Mouse (Mus musculus): Measurements from ENCODE around the gene Galnt2. TPM values are rescaled to one million over a fixed set of nuclear protein-coding genes. Genes with fewer than 3 reads are reported as not detected.

Galnt2 gene
- polyA plus RNA-seq, 1 experiment from 2014 or later = 38.6 TPM

- Histone ChIP-seq H3K4me1 (peaks cover 53% of the 10 kb centered on the region), H3K4me3 (no peak overlapping the region), H3K27ac (no peak overlapping the region; the same call in 1 of the 2 replicates), H3K4me2 (no peak overlapping the region), H3K36me3 (ENCODE audit: poor library complexity, severe bottlenecking) (peaks cover 15% of the 10 kb centered on the region), H3K9me3 (replicated peaks) (0 out of 2 replicates have a peak, but pooled peaks cover 6% of the 10 kb centered on the region), H3K9ac (no peak overlapping the region), H3K27me3 (no peaks in the 10 kb centered on the region)
- ATAC-seq = no peak
- WGBS = 86% methylated on average over 6 of the region's 6 CpGs
Observed at GRCm38 (mm10) chr8:124239350-124239749, 8.2 kb downstream of the Galnt2 start.

GRCm38 (mm10) chr8:124240932-124241331, 9.7 kb downstream of the Galnt2 start:
- H3K9me3 ChIP-seq (replicated peaks) = 0 out of 2 replicates have a peak, but pooled peaks cover 6% of the 10 kb centered on the region
- no peak overlapping the region for H3K4me2 ChIP-seq
- no peak for ATAC-seq
- H3K27ac ChIP-seq = peak overlapping the region; percentile 21; the same call in 1 of the 2 replicates
- peak overlapping the region; percentile 3; the same call in 1 of the 2 replicates for H3K9ac ChIP-seq
- 84% methylated on average over 8 of the region's 8 CpGs for WGBS
- peaks cover 41% of the 10 kb centered on the region for H3K4me1 ChIP-seq
- no peak overlapping the region for H3K4me3 ChIP-seq
- H3K27me3 ChIP-seq = no peaks in the 10 kb centered on the region
- H3K36me3 ChIP-seq (ENCODE audit: poor library complexity, severe bottlenecking) = peaks cover 25% of the 10 kb centered on the region

- no peak for ATAC-seq
- H3K27ac ChIP-seq = no peak overlapping the region
Observed at GRCm38 (mm10) chr8:124242208-124242607, 11.0 kb downstream of the Galnt2 start.

GRCm38 (mm10) chr8:124242913-124243312, 11.7 kb downstream of the Galnt2 start:
- Histone ChIP-seq H3K27ac (no peak overlapping the region), H3K4me1 (peaks cover 49% of the 10 kb centered on the region), H3K27me3 (no peaks in the 10 kb centered on the region), H3K4me3 (no peak overlapping the region), H3K9me3 (replicated peaks) (0 out of 2 replicates have a peak, but pooled peaks cover 6% of the 10 kb centered on the region), H3K9ac (no peak overlapping the region), H3K4me2 (no peak overlapping the region), H3K36me3 (ENCODE audit: poor library complexity, severe bottlenecking) (peaks cover 32% of the 10 kb centered on the region)
- ATAC-seq = no peak
- 97% methylated on average over 5 of the region's 5 CpGs for WGBS

More at GRCm38 (mm10) chr8:124242208-124242607, 11.0 kb downstream of the Galnt2 start:
- Histone ChIP-seq H3K36me3 (ENCODE audit: poor library complexity, severe bottlenecking) (peaks cover 28% of the 10 kb centered on the region), H3K4me1 (peaks cover 45% of the 10 kb centered on the region), H3K4me3 (no peak overlapping the region), H3K9me3 (replicated peaks) (0 out of 2 replicates have a peak, but pooled peaks cover 6% of the 10 kb centered on the region), H3K27me3 (no peaks in the 10 kb centered on the region), H3K4me2 (no peak overlapping the region), H3K9ac (no peak overlapping the region)
- 83% methylated on average over 6 of the region's 6 CpGs for WGBS

GRCm38 (mm10) chr8:124247581-124247980, 16.4 kb downstream of the Galnt2 start:
- Histone ChIP-seq H3K9me3 (replicated peaks) (0 out of 2 replicates have a peak, but pooled peaks cover 6% of the 10 kb centered on the region), H3K9ac (no peak overlapping the region), H3K27me3 (no peaks in the 10 kb centered on the region), H3K27ac (0 out of 2 replicates have a peak overlapping the region, but pooled peaks have one; percentile 20), H3K4me2 (no peak overlapping the region), H3K4me1 (peaks cover 30% of the 10 kb centered on the region), H3K36me3 (ENCODE audit: poor library complexity, severe bottlenecking) (peaks cover 35% of the 10 kb centered on the region), H3K4me3 (no peak overlapping the region)
- 84% methylated on average over 6 of the region's 6 CpGs for WGBS
- no peak for ATAC-seq

- Histone ChIP-seq H3K36me3 (ENCODE audit: poor library complexity, severe bottlenecking) (peaks cover 27% of the 10 kb centered on the region; the same call in 1 of the 2 replicates), H3K27ac (no peak overlapping the region), H3K9ac (no peak overlapping the region), H3K4me2 (no peak overlapping the region), H3K4me1 (peaks cover 36% of the 10 kb centered on the region), H3K9me3 (replicated peaks) (0 out of 2 replicates have a peak, but pooled peaks cover 3% of the 10 kb centered on the region), H3K27me3 (no peaks in the 10 kb centered on the region), H3K4me3 (no peak overlapping the region)
- no peak for ATAC-seq
- 95% methylated on average over 6 of the region's 6 CpGs for WGBS
Observed at GRCm38 (mm10) chr8:124248688-124249087, 17.5 kb downstream of the Galnt2 start.

- no peak for ATAC-seq
- Histone ChIP-seq H3K9me3 (replicated peaks) (no peaks in the 10 kb centered on the region), H3K4me3 (no peak overlapping the region), H3K27ac (peak overlapping the region; percentile 54; the same call in 1 of the 2 replicates), H3K4me2 (no peak overlapping the region), H3K36me3 (ENCODE audit: poor library complexity, severe bottlenecking) (peaks cover 12% of the 10 kb centered on the region; the same call in 1 of the 2 replicates), H3K9ac (no peak overlapping the region), H3K4me1 (peaks cover 37% of the 10 kb centered on the region), H3K27me3 (no peaks in the 10 kb centered on the region)
- WGBS = 46% methylated on average over 3 of the region's 3 CpGs
Observed at GRCm38 (mm10) chr8:124250255-124250654, 19.1 kb downstream of the Galnt2 start.

GRCm38 (mm10) chr8:124250785-124251184, 19.6 kb downstream of the Galnt2 start:
- H3K4me2 ChIP-seq = no peak overlapping the region
- no peak overlapping the region for H3K9ac ChIP-seq
- H3K27me3 ChIP-seq = no peaks in the 10 kb centered on the region
- 39% methylated on average over 4 of the region's 4 CpGs for WGBS
- H3K4me3 ChIP-seq = no peak overlapping the region
- 0 out of 2 replicates have a peak, but pooled peaks cover 10% of the 10 kb centered on the region for H3K36me3 ChIP-seq (ENCODE audit: poor library complexity, severe bottlenecking)
- peak overlapping the region; percentile 54; the same call in 1 of the 2 replicates for H3K27ac ChIP-seq
- no peaks in the 10 kb centered on the region for H3K9me3 ChIP-seq (replicated peaks)
- no peak for ATAC-seq
- H3K4me1 ChIP-seq = peaks cover 41% of the 10 kb centered on the region

GRCm38 (mm10) chr8:124252533-124252950, 21.4 kb downstream of the Galnt2 start:
- H3K4me3 ChIP-seq = no peak overlapping the region
- WGBS = 87% methylated on average over 5 of the region's 5 CpGs
- no peak for ATAC-seq
- no peak overlapping the region for H3K4me2 ChIP-seq
- no peaks in the 10 kb centered on the region for H3K27me3 ChIP-seq
- no peak overlapping the region for H3K27ac ChIP-seq
- H3K9me3 ChIP-seq (replicated peaks) = no peaks in the 10 kb centered on the region
- H3K4me1 ChIP-seq = peaks cover 51% of the 10 kb centered on the region
- H3K9ac ChIP-seq = no peak overlapping the region
- 0 out of 2 replicates have a peak, but pooled peaks cover 6% of the 10 kb centered on the region for H3K36me3 ChIP-seq (ENCODE audit: poor library complexity, severe bottlenecking)

- Histone ChIP-seq H3K4me1 (peaks cover 61% of the 10 kb centered on the region), H3K9ac (no peak overlapping the region), H3K9me3 (replicated peaks) (no peaks in the 10 kb centered on the region), H3K36me3 (ENCODE audit: poor library complexity, severe bottlenecking) (no peaks in the 10 kb centered on the region), H3K27ac (no peak overlapping the region), H3K27me3 (no peaks in the 10 kb centered on the region), H3K4me2 (no peak overlapping the region), H3K4me3 (no peak overlapping the region)
- ATAC-seq = no peak
- 91% methylated on average over 6 of the region's 6 CpGs for WGBS
Observed at GRCm38 (mm10) chr8:124253939-124254338, 22.7 kb downstream of the Galnt2 start.

GRCm38 (mm10) chr8:124256841-124257240, 25.6 kb downstream of the Galnt2 start:
- WGBS = 49% methylated on average over 9 of the region's 9 CpGs
- ATAC-seq = peak; percentile 75
- H3K27me3 ChIP-seq = no peaks in the 10 kb centered on the region

GRCm38 (mm10) chr8:124257363-124257762, 26.2 kb downstream of the Galnt2 start:
- Histone ChIP-seq H3K27me3 (no peaks in the 10 kb centered on the region), H3K9ac (0 out of 2 replicates have a peak overlapping the region, but pooled peaks have one; percentile 35), H3K27ac (peak overlapping the region; percentile 85), H3K9me3 (replicated peaks) (no peaks in the 10 kb centered on the region), H3K4me2 (peak overlapping the region; percentile 29), H3K4me1 (peaks cover 69% of the 10 kb centered on the region), H3K36me3 (ENCODE audit: poor library complexity, severe bottlenecking) (no peaks in the 10 kb centered on the region), H3K4me3 (no peak overlapping the region)
- 25% methylated on average over 10 of the region's 10 CpGs for WGBS
- peak; percentile 71 for ATAC-seq

More at GRCm38 (mm10) chr8:124256841-124257240, 25.6 kb downstream of the Galnt2 start:
- Histone ChIP-seq H3K36me3 (ENCODE audit: poor library complexity, severe bottlenecking) (no peaks in the 10 kb centered on the region), H3K4me2 (peak overlapping the region; percentile 29), H3K4me3 (no peak overlapping the region), H3K4me1 (peaks cover 71% of the 10 kb centered on the region), H3K9ac (no peak overlapping the region), H3K9me3 (replicated peaks) (no peaks in the 10 kb centered on the region), H3K27ac (peak overlapping the region; percentile 85)
